Mouse (Mus musculus): ENCODE results near the gene Zfp652.

DNA sequence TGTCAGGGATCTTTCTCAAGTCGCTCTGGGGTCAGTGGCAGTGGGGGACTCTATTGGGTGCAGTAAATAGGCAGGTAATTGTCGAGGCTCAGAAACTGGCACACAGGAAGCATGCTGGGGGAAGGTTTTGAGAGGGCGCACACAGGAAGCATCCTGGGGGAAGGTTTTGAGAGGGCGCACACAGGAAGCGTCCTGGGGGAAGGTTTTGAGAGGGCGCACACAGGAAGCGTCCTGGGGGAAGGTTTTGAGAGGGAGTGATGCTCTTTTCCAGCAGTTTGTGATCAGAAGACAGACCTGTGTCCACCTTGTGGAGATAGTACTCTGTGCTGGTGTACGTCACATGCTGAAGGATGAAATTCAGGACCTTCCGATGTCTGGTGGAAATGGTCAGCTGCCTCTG lies 163.3 kb downstream of the Zfp652 start:
- TF ChIP-seq CTCF (IDR thresholded peaks at IDR 0.05; ENCODE audit: borderline replicate concordance, insufficient read depth, low read depth, low read length) = no peak
- TF ChIP-seq POLR2A (IDR thresholded peaks at IDR 0.05; ENCODE audit: borderline replicate concordance, insufficient read depth, low read length) = no peak
